Mouse (Mus musculus): ENCODE measurements around the gene Trim29. TPM values are rescaled to one million over a fixed set of nuclear protein-coding genes. Genes with fewer than 3 reads are reported as not detected.

Gene Trim29
- polyA plus RNA-seq, 1 experiment from 2014 or later = not detected

DNA sequence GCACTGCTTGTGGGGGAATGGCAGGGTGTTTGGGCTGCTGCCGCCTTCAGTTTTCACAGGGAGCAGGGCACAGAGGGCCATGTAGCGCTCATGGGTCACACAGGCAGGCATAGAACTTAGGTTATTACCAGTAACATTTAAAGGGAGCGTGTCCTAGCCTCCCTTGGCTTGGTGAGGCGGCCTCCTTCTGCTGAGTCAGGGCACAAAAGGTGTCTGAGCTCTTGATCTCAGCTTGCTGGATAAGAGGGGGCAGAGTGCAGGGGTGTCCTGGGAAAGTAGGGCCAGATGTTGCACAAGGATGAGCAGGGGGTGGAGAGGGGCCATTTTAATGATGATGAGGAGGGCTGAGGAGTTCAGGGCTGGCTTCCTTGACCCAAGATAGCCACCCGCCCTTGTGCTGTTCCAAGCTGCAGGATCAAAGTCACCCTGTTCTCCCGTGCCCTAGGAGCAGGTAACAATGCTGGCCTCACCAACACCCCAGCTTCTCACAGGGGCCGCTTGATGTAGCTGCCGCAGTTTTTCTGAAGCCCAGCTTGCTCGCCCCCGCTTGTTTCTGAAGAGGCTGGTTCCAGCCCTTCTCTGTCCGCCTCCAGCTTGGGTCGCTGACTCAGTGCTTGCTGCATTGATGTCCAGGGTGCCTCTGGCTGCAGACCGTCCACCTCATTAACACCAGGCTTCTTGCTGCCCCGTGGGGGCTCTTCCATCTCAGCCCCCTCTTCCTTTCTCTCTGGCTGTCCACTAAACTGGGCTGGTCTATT is 38.7 kb upstream of the Trim29 start:
- ChIA-PET POLR2A (no interaction called here), CTCF (interaction anchor here (1.0 kb wide), 1 partner anchor 12 kb away, joined by 3 read pairs; no protein-coding TSS in a partner anchor)
- in situ Hi-C loops (cut with MboI; ENCODE audit: low pct_unique_long_range_greater_than_20kb) = no loop called here
- DNase-seq (ENCODE audit: low read depth, low spot score) (no peak), ATAC-seq (no peak)
- TF ChIP-seq CTCF (IDR thresholded peaks at IDR 0.05) = no peak
- no peaks in the 10 kb centered on the region for H3K27me3 ChIP-seq

- ATAC-seq (no peak), DNase-seq (ENCODE audit: low read depth, low spot score) (no peak)
- no peak for TF ChIP-seq CTCF (IDR thresholded peaks at IDR 0.05)
- no peaks in the 10 kb centered on the region for H3K27me3 ChIP-seq
- in situ Hi-C loops (cut with MboI; ENCODE audit: low pct_unique_long_range_greater_than_20kb) = no loop called here
- ChIA-PET CTCF (interaction anchor here (1.2 kb wide), 2 partner anchors 9 kb away, joined by 3 to 5 read pairs; no protein-coding TSS in a partner anchor), POLR2A (interaction anchor here (1.1 kb wide), 2 partner anchors 35 to 48 kb away, joined by 4 read pairs; no protein-coding TSS in a partner anchor)
Measured at GRCm38 (mm10) chr9:43273735-43274134, 36.9 kb upstream of the Trim29 start.

DNA sequence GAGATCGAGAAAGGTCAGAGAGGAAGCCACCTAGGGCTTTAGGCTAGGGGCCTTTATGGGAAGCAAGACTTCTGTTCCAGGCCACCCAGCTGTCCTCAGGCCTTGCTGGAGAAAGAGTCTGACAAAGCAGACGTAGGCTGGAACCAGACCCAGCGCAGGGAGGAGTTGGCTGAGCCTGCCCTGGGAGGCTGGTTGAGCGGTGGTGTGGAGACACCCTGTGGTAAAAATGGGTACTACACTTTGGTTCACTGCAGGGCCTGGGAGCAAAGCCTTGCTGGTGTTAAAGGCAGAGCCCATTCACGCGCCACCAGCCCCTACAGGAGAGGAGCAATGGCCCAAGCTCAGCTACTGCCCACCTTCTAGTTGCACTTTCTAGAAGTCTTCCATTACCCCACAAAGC is 26.4 kb upstream of the Trim29 start:
- DNase-seq (ENCODE audit: low read depth, low spot score) = no peak
- peak; percentile 93 for TF ChIP-seq CTCF (IDR thresholded peaks at IDR 0.05)
- ATAC-seq = peak; percentile 61
- in situ Hi-C loops (cut with MboI; ENCODE audit: low pct_unique_long_range_greater_than_20kb) = loop anchor here (5.0 to 10.0 kb wide), 2 partner anchors 62 to 279 kb away; no protein-coding TSS in a partner anchor
- ChIA-PET POLR2A (interaction anchor here (0.6 kb wide), 1 partner anchor 141 kb away, joined by 5 read pairs; no protein-coding TSS in a partner anchor), CTCF (interaction anchor here (0.8 to 3.8 kb wide), 12 partner anchors 12 to 141 kb away, joined by 3 to 13 read pairs (median 4); partner anchors contain the start of gene Pou2f3)
- H3K27me3 ChIP-seq = no peaks in the 10 kb centered on the region

GRCm38 (mm10) chr9:43285281-43285680 is 25.4 kb upstream of the Trim29 start:
- in situ Hi-C loops (cut with MboI; ENCODE audit: low pct_unique_long_range_greater_than_20kb) = loop anchor here (5.0 to 10.0 kb wide), 2 partner anchors 143 to 280 kb away; no protein-coding TSS in a partner anchor
- TF ChIP-seq CTCF (IDR thresholded peaks at IDR 0.05) = no peak
- POLR2A ChIA-PET = no interaction called here
- H3K27me3 ChIP-seq = no peaks in the 10 kb centered on the region
- CTCF ChIA-PET = interaction anchor here (1.3 to 3.8 kb wide), 5 partner anchors 18 to 142 kb away, joined by 3 to 13 read pairs (median 7); partner anchors contain the start of gene Pou2f3
- DNase-seq (ENCODE audit: low read depth, low spot score) (no peak), ATAC-seq (no peak)

GRCm38 (mm10) chr9:43286870-43287269 is 23.8 kb upstream of the Trim29 start:
- peak; percentile 87 for TF ChIP-seq CTCF (IDR thresholded peaks at IDR 0.05)
- POLR2A ChIA-PET = interaction anchor here (0.7 kb wide), 1 partner anchor 349 kb away, joined by 8 read pairs; no protein-coding TSS in a partner anchor
- CTCF ChIA-PET = interaction anchor here (0.8 kb wide), 1 partner anchor 15 kb away, joined by 3 read pairs; no protein-coding TSS in a partner anchor
- no peaks in the 10 kb centered on the region for H3K27me3 ChIP-seq
- in situ Hi-C loops (cut with MboI; ENCODE audit: low pct_unique_long_range_greater_than_20kb) = loop anchor here (5.0 to 10.0 kb wide), 2 partner anchors 145 to 282 kb away; no protein-coding TSS in a partner anchor
- no peak for DNase-seq (ENCODE audit: low read depth, low spot score)
- ATAC-seq = no peak

- peak; percentile 28 for DNase-seq (ENCODE audit: low read depth, low spot score)
- in situ Hi-C loops (cut with MboI; ENCODE audit: low pct_unique_long_range_greater_than_20kb) = no loop called here
- H3K27me3 ChIP-seq = peaks cover 5% of the 10 kb centered on the region
- CTCF ChIA-PET = no interaction called here
- no peak for TF ChIP-seq CTCF (IDR thresholded peaks at IDR 0.05)
- POLR2A ChIA-PET = no interaction called here
- ATAC-seq = peak; percentile 31
Measured at GRCm38 (mm10) chr9:43293058-43293457, 17.6 kb upstream of the Trim29 start.

- ChIA-PET POLR2A (no interaction called here), CTCF (no interaction called here)
- no peak for ATAC-seq
Measured at GRCm38 (mm10) chr9:43300394-43300793, 10.3 kb upstream of the Trim29 start.

GRCm38 (mm10) chr9:43302989-43303388 is 7.7 kb upstream of the Trim29 start:
- no peak for DNase-seq (ENCODE audit: low read depth, low spot score)
- no peak for TF ChIP-seq CTCF (IDR thresholded peaks at IDR 0.05)
- H3K27me3 ChIP-seq = no peaks in the 10 kb centered on the region
- in situ Hi-C loops (cut with MboI; ENCODE audit: low pct_unique_long_range_greater_than_20kb) = no loop called here
- ATAC-seq = no peak
- CTCF ChIA-PET = interaction anchor here (1.5 kb wide), 1 partner anchor 16 kb away, joined by 3 read pairs; no protein-coding TSS in a partner anchor
- POLR2A ChIA-PET = interaction anchor here (0.7 kb wide), 1 partner anchor 154 kb away, joined by 3 read pairs; no protein-coding TSS in a partner anchor

More at GRCm38 (mm10) chr9:43300394-43300793, 10.3 kb upstream of the Trim29 start:
- peak; percentile 42 for DNase-seq (ENCODE audit: low read depth, low spot score)
- peaks cover 5% of the 10 kb centered on the region for H3K27me3 ChIP-seq
- in situ Hi-C loops (cut with MboI; ENCODE audit: low pct_unique_long_range_greater_than_20kb) = no loop called here
- no peak for TF ChIP-seq CTCF (IDR thresholded peaks at IDR 0.05)

DNA sequence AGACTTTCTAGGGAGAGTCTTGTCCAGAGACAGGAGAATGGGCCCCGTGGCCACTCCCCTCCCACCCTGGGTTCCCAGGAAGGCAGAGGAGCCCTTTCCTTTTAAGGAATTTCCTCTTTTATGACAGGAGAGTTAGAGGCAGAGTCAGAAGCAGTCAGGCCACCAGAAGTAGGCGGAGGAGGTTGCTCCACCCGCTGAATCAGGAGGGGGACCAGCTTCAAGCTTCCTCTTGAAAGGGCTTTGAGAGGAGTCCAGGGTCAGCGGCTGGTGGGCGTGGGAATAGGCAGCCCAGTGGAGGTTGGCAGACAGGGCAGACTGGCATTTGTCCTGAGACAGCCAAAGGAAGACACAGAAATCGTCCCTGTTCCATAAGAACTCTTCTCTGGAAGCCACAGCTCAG is 4.8 kb upstream of the Trim29 start:
- CTCF ChIA-PET = no interaction called here
- in situ Hi-C loops (cut with MboI; ENCODE audit: low pct_unique_long_range_greater_than_20kb) = no loop called here
- ATAC-seq (no peak), DNase-seq (ENCODE audit: low read depth, low spot score) (no peak)
- POLR2A ChIA-PET = no interaction called here
- no peaks in the 10 kb centered on the region for H3K27me3 ChIP-seq
- no peak for TF ChIP-seq CTCF (IDR thresholded peaks at IDR 0.05)

GRCm38 (mm10) chr9:43309087-43309872 is 1.4 kb upstream of the Trim29 start:
- ChIA-PET CTCF (no interaction called here), POLR2A (no interaction called here)
- H3K27me3 ChIP-seq = peaks cover 19% of the 10 kb centered on the region
- DNase-seq (ENCODE audit: low read depth, low spot score) (no peak), ATAC-seq (no peak)
- no peak for TF ChIP-seq CTCF (IDR thresholded peaks at IDR 0.05)
- in situ Hi-C loops (cut with MboI; ENCODE audit: low pct_unique_long_range_greater_than_20kb) = no loop called here
